Mouse (Mus musculus) CD4-positive, CD25-positive, alpha-beta regulatory T cell, adult 9 weeks (primary cell): ENCODE results near the gene Amfr. TPM values are rescaled to one million over a fixed set of nuclear protein-coding genes. Genes with fewer than 3 reads are reported as not detected.

Experiments
- polyA plus RNA-seq: library from polyadenylated mRNA; unstranded; fragments of 100-300 nt; shearing (Covaris generic); gene quantifications from one replicate; pipeline ENCODE4 v1.2.1, GENCODE M21; 2017

Gene Amfr
- polyA plus RNA-seq: 13.7 TPM

GRCm38 (mm10) chr8:94012013-94012951, at the start of gene Amfr:
Gene Amfr (minus strand): TSS chr8:94012842.

GRCm38 (mm10) chr8:94036944-94037524, 24.4 kb upstream of the Amfr start, which contains the start of the genes Nudt21 and Ogfod1:
Gene Nudt21 (minus strand): TSS chr8:94037031.
Gene Ogfod1 (plus strand): TSS chr8:94037198.

Other genes with a start within 250 kb of the Amfr start
- not detected for gene Gnao1, start 202.9 kb downstream of the Amfr start, polyA plus RNA-seq
- gene Nudt21, start 24.2 kb upstream of the Amfr start, polyA plus RNA-seq: 116 TPM
- gene Ogfod1, start 24.4 kb upstream of the Amfr start, polyA plus RNA-seq: 20.7 TPM
- 12.2 TPM for gene Bbs2, start 86.1 kb upstream of the Amfr start, polyA plus RNA-seq
- not detected for gene Mt4, start 124.4 kb upstream of the Amfr start, polyA plus RNA-seq
- not detected for gene Mt3, start 139.8 kb upstream of the Amfr start, polyA plus RNA-seq
- gene Mt2, start 159.8 kb upstream of the Amfr start, polyA plus RNA-seq: not detected
- 3.2 TPM for gene Mt1, start 166.2 kb upstream of the Amfr start, polyA plus RNA-seq
- gene Nup93, start 201.7 kb upstream of the Amfr start, polyA plus RNA-seq: 51.7 TPM